Mouse (Mus musculus) hindbrain, embryonic 14.5 days (tissue): Measurements from ENCODE around the gene Ndufs5. TPM values are rescaled to one million over a fixed set of nuclear protein-coding genes. Genes with fewer than 3 reads are reported as not detected.

Experiments used
- ATAC-seq: fragments of 200-750 bp; cut with Nextera tagmentation; 2 replicates; pipeline ENCODE4 v1.8.0; 2017; ENCODE audit warnings: moderate number of reproducible peaks, mild to moderate bottlenecking, moderate TSS enrichment, moderate library complexity; ENCODE audit not compliant: low FRiP score
- DNase-seq: peaks from one replicate; pipeline ENCODE4 v3.0.0-alpha.2; 2015; ENCODE audit warnings: low spot score
- H3K27ac ChIP-seq: fragments of 300-500 bp; sonication (generic); 2 replicates; pipeline ENCODE4 v1.5.1; 2014; ENCODE audit warnings: mild to moderate bottlenecking, moderate library complexity
- H3K27me3 ChIP-seq: fragments of 300-500 bp; sonication (generic); 2 replicates; pipeline ENCODE4 v1.6.1; 2014; ENCODE audit warnings: mild to moderate bottlenecking, low read length, mixed read lengths; ENCODE audit not compliant: control insufficient read depth, insufficient read depth
- H3K36me3 ChIP-seq: fragments of 300-500 bp; sonication (generic); replicated peaks from 2 replicates; pipeline ENCODE4 v1.6.1; 2014; ENCODE audit not compliant: control insufficient read depth, insufficient read depth
- H3K4me1 ChIP-seq: fragments of 300-500 bp; sonication (generic); replicated peaks from 2 replicates; pipeline ENCODE4 v1.6.1; 2014; ENCODE audit warnings: antibody characterized with exemption, low read length, mixed read lengths; ENCODE audit not compliant: control insufficient read depth, insufficient read depth
- H3K4me2 ChIP-seq: fragments of 300-500 bp; sonication (generic); replicated peaks from 2 replicates; pipeline ENCODE4 v1.6.1; 2014; ENCODE audit warnings: mild to moderate bottlenecking, moderate library complexity
- H3K4me3 ChIP-seq: fragments of 300-500 bp; sonication (generic); replicated peaks from 2 replicates; pipeline ENCODE4 v1.5.1; 2014; ENCODE audit warnings: mild to moderate bottlenecking, low read length
- H3K9ac ChIP-seq: fragments of 300-500 bp; sonication (generic); 2 replicates; pipeline ENCODE4 v1.6.1; 2014
- H3K9me3 ChIP-seq: fragments of 300-500 bp; sonication (generic); 2 replicates; pipeline ENCODE4 v1.6.1; 2016; ENCODE audit warnings: low read length; ENCODE audit not compliant: control insufficient read depth
- WGBS: fragments of 180-500 bp; shearing (Covaris S2); extraction: QIAGEN DNeasy Blood & Tissue Kit; methylation state at CpG from one replicate; pipeline ENCODE4 v1.1.7; 2014; 5-methylcytosine and 5-hydroxymethylcytosine counted together
- polyA plus RNA-seq: library from polyadenylated mRNA; unstranded; fragments of >200 nt; fragmentation: Nextera tagmentation; extraction: Ambion mirVana; gene quantifications from 2 replicates; pipeline ENCODE4 v1.2.1, GENCODE M21; 2014

Ndufs5 gene
- polyA plus RNA-seq, 1 experiment from 2014 or later, result 593 TPM

DNA sequence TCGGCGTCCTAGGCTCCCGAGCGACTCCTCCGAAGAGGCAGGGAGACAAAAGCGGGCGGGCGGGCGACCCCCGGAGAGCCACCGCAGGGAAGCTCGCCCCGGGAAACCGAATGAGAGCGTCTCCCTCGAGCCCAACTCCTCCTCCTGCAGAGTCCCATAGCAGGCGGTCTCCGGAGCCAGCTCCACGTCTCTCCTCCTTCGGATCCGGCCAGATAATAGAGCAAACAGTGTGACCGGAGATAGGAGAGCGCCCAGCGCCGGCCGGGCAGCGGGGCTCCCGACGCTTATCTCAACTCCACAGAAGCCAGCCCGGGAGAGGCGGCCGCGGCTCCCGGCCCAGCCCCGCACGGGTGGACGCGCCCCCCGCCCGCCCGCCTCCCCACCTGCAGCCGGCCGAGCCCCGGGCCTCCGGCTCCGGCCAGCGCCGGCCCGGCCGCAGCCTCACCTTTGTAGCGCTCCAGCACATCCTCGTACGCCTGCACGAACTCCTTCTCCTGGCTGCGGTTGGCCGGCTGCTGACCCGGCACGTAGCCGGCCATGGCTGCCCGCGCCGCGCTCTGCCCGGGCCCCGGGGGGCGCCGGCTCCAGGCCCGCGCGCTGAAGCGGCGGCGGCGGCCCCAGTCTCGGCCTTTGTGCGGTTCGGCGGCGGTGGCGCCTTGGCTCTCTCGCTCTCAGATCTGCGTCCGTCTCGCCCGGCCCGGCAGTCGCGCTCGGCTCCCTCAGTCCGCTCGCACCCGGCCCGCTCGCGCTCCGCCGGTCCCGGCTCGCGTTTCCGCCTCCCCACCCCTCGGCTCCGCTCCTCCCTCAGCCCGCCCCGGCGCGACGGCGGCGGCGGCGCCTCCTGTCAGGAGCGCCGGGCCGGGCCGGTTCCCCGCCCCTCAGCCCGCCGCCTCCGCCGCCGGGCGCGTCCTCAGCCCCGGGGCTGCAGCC lies 53.7 kb downstream of the Ndufs5 start:
- Histone ChIP-seq H3K4me1 (peaks cover 54% of the 10 kb centered on the region), H3K27me3 (no peaks in the 10 kb centered on the region), H3K27ac (peak overlapping the region; percentile 98), H3K4me2 (peak overlapping the region; percentile 92), H3K36me3 (no peaks in the 10 kb centered on the region), H3K9me3 (no peaks in the 10 kb centered on the region), H3K4me3 (peak overlapping the region; percentile 79), H3K9ac (peak overlapping the region; percentile 97)
- DNase-seq (peak; percentile 67), ATAC-seq (peak; percentile 73)
- under 1% methylated on average over 113 of the region's 125 CpGs for WGBS

DNA sequence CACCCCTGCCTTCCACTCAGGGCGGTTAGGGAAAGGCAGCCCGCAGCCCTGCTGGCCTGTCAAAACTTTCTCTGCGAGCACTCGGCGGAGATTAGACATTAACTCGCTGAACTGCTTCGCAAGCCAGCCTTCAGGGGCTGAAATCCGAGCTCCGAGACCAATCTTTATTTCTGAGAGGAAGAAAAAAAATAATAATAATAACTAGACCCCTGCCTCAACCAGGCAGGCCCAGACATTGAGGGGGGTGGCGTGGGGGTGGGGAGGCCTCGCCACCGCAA lies 54.4 kb downstream of the Ndufs5 start:
- Histone ChIP-seq H3K36me3 (no peaks in the 10 kb centered on the region), H3K9ac (peak overlapping the region; percentile 97), H3K9me3 (no peaks in the 10 kb centered on the region), H3K4me1 (peaks cover 54% of the 10 kb centered on the region), H3K27me3 (no peaks in the 10 kb centered on the region), H3K4me3 (peak overlapping the region; percentile 79), H3K4me2 (peak overlapping the region; percentile 92), H3K27ac (peak overlapping the region; percentile 98)
- ATAC-seq (no peak), DNase-seq (no peak)
- WGBS, result 0% methylated on average over 12 of the region's 12 CpGs

DNA sequence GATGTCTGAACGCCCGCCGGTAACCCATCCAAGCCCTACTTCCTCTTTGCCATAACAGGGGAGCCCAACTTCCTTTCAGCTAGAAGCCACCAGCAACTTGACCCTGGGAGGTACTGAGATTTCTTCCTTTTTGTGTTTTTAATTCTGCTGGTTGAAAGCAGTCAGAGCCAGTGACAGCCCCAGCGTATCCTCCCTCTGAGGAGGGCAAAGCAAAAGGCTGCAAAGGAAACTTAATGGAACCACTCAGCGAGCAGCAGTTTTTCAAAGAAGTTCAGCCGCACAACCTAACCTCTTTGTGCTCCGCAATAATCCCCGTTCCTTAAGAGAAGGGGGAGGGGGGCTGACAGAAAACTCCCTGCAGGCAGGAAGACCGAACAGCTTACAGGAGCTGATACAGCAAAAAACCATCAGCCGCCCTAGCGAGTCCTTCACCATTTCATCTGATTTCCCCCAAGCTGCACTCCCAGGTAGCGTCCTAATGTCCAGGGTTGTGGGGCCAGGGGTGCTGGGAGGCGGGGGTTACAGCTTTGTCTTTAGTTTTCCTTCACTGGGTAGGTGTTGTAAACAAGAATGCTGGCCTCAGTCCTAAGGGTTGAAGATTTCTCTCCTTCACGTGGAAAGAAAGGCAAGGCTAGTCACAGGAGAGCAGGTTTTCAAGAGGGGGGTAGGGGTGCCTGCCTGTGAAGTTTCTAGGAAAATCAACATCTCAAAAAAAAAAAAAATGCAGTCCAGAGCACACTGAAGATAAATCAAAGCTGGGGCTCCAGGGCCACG lies 54.9 kb downstream of the Ndufs5 start:
- no peak for DNase-seq
- WGBS, result 5% methylated on average over 15 of the region's 15 CpGs
- H3K9ac ChIP-seq, result peak overlapping the region; percentile 97

More for the DNA sequence above, 54.9 kb downstream of the Ndufs5 start:
- Histone ChIP-seq H3K27me3 (no peaks in the 10 kb centered on the region), H3K9me3 (no peaks in the 10 kb centered on the region), H3K4me3 (peak overlapping the region; percentile 79), H3K4me1 (peaks cover 54% of the 10 kb centered on the region), H3K27ac (peak overlapping the region; percentile 98), H3K36me3 (no peaks in the 10 kb centered on the region), H3K4me2 (peak overlapping the region; percentile 92)
- ATAC-seq, result no peak

Other genes starting within 250 kb of the Ndufs5 start
- 111 and 120 TPM in 2 replicates for gene Macf1, start 33.8 kb downstream of the Ndufs5 start, polyA plus RNA-seq
- gene Akirin1, start 32.1 kb upstream of the Ndufs5 start, polyA plus RNA-seq, result 88.5 and 100 TPM in 2 replicates
- 0.90 and 1.2 TPM in 2 replicates for gene Rhbdl2, start 69.7 kb upstream of the Ndufs5 start, polyA plus RNA-seq
- 0.09 and 0.20 TPM in 2 replicates for gene 4933427I04Rik, start 141.5 kb upstream of the Ndufs5 start, polyA plus RNA-seq
- gene Mycbp, start 186.6 kb upstream of the Ndufs5 start, polyA plus RNA-seq, result 38.8 and 44.1 TPM in 2 replicates
- gene Rragc, start 199.2 kb upstream of the Ndufs5 start, polyA plus RNA-seq, result 48.9 and 53.2 TPM in 2 replicates
- not detected in 2 replicates for gene 4930535I16Rik, start 199.8 kb upstream of the Ndufs5 start, polyA plus RNA-seq